Mouse (Mus musculus) heart, postnatal 4 days (tissue): Measurements from ENCODE around the gene Ldah. TPM values are rescaled to one million over a fixed set of nuclear protein-coding genes. Genes with fewer than 3 reads are reported as not detected.

Experiments used
- DNase-seq: peaks from one replicate; pipeline ENCODE4 v3.0.0; 2021
- total RNA-seq, 2 experiments: library from RNA; stranded (reverse); gene quantifications; 2 replicates each; pipeline ENCODE4 v1.2.3; 2021

Ldah gene
- total RNA-seq, 2 experiments from 2014 or later, result 25.8 to 29.1 TPM

GRCm38 (mm10) chr12:8287970-8288369 is 80.1 kb downstream of the Ldah start:
- DNase-seq, result no peak

- no peak for DNase-seq
Observed at GRCm38 (mm10) chr12:8289099-8289498, 81.2 kb downstream of the Ldah start.

GRCm38 (mm10) chr12:8289499-8289898 is 81.6 kb downstream of the Ldah start:
- DNase-seq, result no peak

- DNase-seq, result peak; percentile 33
Observed at GRCm38 (mm10) chr12:8291157-8291853, 83.4 kb downstream of the Ldah start.

- no peak for DNase-seq
Observed at GRCm38 (mm10) chr12:8295307-8295913, 87.5 kb downstream of the Ldah start.

- no peak for DNase-seq
Observed at GRCm38 (mm10) chr12:8296154-8296553, 88.2 kb downstream of the Ldah start.

- DNase-seq, result no peak
Observed at GRCm38 (mm10) chr12:8297586-8298214, 89.8 kb downstream of the Ldah start.

GRCm38 (mm10) chr12:8298361-8299142 is 90.6 kb downstream of the Ldah start:
- no peak for DNase-seq

- DNase-seq, result no peak
Observed at GRCm38 (mm10) chr12:8299143-8300110, 91.5 kb downstream of the Ldah start.

- no peak for DNase-seq
Observed at GRCm38 (mm10) chr12:8300111-8300480, 92.2 kb downstream of the Ldah start.

GRCm38 (mm10) chr12:8300521-8300920 is 92.6 kb downstream of the Ldah start:
- DNase-seq, result no peak

GRCm38 (mm10) chr12:8301011-8301814 is 93.3 kb downstream of the Ldah start:
- DNase-seq, result no peak

- no peak for DNase-seq
Observed at GRCm38 (mm10) chr12:8301841-8302431, 94.0 kb downstream of the Ldah start, which contains the start of gene Gdf7. Gene Gdf7, minus strand, starts transcription at chr12:8301954.

GRCm38 (mm10) chr12:8305258-8305657 is 97.4 kb downstream of the Ldah start:
- no peak for DNase-seq

GRCm38 (mm10) chr12:8306432-8306831 is 98.5 kb downstream of the Ldah start:
- peak; percentile 74 for DNase-seq

- DNase-seq, result no peak
Observed at GRCm38 (mm10) chr12:8306910-8307309, 99.0 kb downstream of the Ldah start.

GRCm38 (mm10) chr12:8310992-8311391 is 103.1 kb downstream of the Ldah start:
- DNase-seq, result no peak

GRCm38 (mm10) chr12:8312266-8312665 is 104.4 kb downstream of the Ldah start:
- no peak for DNase-seq

GRCm38 (mm10) chr12:8313270-8313771 is 105.4 kb downstream of the Ldah start, which contains the start of gene Hs1bp3:
Gene Hs1bp3, plus strand, starts transcription at chr12:8313432.
- peak; percentile 94 for DNase-seq

GRCm38 (mm10) chr12:8313773-8314172 is 105.9 kb downstream of the Ldah start:
- no peak for DNase-seq
